Mouse (Mus musculus) cerebellum, postnatal 10 days (tissue): ENCODE results near the gene Lrch1.
A peak's percentile ranks its signal among the peaks of the same experiment; 100 is the strongest.

Experiments
- DNase-seq, 2 experiments: peaks; one replicate each; pipeline ENCODE4 v3.0.0; 2021; ENCODE audit warnings: mixed read lengths in 2 of 2

The Lrch1 gene

GRCm38 (mm10) chr14:74797386-74798062 is 150.2 kb downstream of the Lrch1 start:
- DNase-seq, result peak in 1 of 2 experiments; percentile 10

DNA sequence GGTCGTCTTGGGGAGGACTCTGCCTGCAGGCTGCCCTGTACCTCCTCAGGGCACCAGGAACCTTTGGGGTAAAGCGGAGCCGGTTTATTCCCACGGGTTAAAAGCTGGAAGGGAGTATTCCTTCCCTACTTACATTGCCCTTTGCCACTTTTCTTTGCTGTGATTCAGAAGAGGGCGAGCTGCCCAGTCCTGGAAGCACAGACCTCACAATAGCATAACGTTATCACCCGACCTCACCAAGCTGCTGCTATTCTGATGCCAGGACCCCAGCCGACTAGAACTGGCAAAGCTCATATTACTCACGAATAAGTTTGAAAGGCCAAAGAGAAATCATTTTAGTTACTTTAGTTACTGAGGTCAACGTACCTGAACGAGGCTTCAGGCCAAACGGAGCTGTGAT is 152.7 kb downstream of the Lrch1 start:
- peak; percentile 65 to 69 for DNase-seq

- DNase-seq, result no peak
Observed at GRCm38 (mm10) chr14:74792793-74793192, 154.9 kb downstream of the Lrch1 start.

DNA sequence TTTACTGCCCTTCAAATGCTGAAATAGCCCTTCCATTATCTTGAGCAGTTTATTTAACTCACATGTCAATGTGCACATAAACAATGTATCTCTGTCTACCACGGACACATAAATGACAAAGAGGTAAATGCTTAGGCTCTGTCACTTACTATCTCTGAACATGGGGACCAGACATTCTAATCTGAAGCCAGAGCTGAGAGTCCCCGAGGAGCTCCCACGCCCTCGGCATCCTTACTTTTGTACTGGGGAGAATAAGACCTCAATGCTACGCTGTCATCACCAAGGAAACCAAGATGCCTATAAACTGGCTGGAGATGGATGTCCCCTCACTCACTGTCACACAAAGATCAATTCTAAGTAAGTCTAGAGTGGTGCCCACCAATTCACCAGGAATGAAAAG is 157.1 kb downstream of the Lrch1 start:
- DNase-seq, result no peak

DNA sequence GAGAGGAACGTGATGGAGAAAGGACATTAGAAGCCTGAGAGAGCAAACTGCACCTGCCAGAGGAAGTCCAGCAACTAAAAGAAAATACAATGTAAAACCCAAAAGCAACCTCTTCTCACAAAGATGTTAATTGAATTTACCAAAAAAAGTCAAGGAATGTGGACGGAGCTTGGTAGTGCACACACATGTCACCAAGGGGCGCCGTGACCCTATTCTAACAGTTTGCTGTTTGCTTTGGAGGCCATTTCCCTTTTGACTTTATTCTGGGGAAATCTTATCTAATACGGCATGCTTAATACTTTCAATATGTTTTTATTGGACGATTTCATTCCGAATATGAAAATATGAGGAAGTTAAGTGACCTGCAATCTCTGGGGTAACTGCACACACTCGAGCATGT is 158.9 kb downstream of the Lrch1 start:
- peak; percentile 59 to 61 for DNase-seq

GRCm38 (mm10) chr14:74787717-74788116 is 160.0 kb downstream of the Lrch1 start:
- DNase-seq, result no peak

- DNase-seq, result no peak
Observed at GRCm38 (mm10) chr14:74784243-74784934, 163.3 kb downstream of the Lrch1 start.

GRCm38 (mm10) chr14:74774046-74774619 is 173.5 kb downstream of the Lrch1 start:
- no peak for DNase-seq

DNA sequence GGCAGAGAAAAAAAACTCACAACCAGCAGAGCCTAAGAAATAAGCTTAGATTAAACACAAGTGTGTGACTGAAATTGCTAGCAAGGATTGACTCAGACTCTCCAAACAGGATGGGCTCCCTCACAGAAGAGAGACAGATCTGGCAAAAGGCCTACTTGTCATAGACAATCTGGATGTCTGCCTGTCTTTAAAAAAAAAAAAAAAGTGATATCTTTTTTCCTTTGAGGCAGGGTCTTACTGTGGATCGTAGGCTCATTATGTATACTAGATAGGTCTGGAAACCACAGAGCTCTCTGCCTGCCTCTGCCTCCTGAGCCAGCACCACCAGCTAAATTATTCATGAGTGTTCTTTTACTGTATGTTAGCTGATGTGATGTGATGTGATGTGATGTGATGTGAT is 179.8 kb downstream of the Lrch1 start:
- DNase-seq, result no peak

GRCm38 (mm10) chr14:74764191-74764918 is 183.3 kb downstream of the Lrch1 start:
- DNase-seq, result peak; percentile 90 to 93

DNA sequence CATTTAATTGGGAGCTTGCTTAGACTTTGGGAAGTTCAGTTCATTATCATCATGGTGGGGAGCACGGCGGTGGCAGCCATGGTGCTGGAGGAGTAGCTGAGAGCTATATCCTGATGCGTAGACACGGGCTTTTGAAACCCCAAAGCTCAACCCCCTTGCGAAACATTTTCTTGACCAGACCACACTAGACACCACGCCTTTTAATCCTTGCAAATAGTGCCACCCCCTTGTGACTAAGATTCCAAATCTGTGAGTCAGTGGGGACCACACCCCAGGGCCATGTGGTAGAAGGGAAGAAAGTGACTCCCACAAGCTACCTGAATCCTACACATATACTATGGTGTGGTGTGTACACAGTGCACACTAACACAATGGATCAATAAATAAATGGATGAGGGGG is 210.8 kb downstream of the Lrch1 start:
- no peak for DNase-seq

DNA sequence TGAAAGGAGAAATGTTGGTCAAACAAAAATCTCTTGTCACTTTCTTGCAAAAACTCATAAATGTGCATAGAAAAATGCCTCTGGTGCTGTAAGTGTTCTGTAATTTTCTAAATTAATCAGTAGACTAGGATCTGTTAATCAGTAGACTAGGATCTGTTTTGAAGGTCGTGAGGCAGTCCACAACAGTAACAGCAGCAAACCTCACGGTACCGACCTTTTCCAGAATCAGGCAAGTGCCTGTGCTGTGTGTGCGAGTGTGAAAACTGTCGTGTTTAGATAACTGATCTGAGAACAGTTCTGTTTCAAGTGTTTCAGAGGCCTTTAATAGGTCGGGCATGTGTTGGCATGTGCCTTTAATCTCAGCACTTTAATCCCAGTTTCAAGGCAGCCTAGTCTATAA is 212.2 kb downstream of the Lrch1 start:
- no peak for DNase-seq

GRCm38 (mm10) chr14:74733397-74733796 is 214.3 kb downstream of the Lrch1 start:
- no peak for DNase-seq

DNA sequence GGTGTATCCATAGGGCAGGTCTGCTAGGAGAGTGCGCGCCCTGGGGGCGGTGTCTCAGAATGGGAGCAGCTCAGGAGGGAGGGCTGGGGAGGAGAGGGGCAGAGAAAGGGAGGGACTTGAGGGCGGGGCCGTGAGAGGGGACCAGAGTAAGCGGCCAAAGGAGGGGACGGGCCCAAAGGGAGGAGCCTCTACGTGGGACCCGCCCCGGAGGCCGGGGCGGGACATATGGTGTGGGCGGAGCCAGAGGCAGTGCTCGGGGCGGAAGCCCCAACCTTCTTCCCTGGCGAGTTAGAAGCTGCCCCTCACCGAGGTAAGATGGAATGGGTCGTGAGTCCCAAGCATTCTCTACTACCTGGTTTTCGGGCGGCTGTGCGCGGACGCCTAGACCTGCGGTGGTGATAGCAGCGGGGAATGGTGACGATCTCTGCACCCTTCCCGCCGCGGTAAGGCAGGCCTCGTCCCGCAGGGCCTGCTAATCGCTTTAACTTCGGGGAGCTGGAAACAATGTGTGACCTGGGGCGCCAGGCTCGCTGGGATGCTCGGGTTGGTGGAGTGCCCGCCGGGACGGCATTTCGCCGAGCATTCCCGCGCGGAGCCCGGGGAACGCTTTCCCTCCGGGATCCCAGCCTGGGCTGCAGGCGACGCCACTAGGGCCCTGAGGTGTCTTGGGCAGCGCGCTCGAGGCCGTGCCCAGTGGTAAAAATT is 215.4 kb downstream of the Lrch1 start, which contains the start of gene Esd:
Esd (plus strand) TSS at position 219 of the 705 bp plus-strand sequence.
- DNase-seq, result peak; percentile 92 to 96

DNA sequence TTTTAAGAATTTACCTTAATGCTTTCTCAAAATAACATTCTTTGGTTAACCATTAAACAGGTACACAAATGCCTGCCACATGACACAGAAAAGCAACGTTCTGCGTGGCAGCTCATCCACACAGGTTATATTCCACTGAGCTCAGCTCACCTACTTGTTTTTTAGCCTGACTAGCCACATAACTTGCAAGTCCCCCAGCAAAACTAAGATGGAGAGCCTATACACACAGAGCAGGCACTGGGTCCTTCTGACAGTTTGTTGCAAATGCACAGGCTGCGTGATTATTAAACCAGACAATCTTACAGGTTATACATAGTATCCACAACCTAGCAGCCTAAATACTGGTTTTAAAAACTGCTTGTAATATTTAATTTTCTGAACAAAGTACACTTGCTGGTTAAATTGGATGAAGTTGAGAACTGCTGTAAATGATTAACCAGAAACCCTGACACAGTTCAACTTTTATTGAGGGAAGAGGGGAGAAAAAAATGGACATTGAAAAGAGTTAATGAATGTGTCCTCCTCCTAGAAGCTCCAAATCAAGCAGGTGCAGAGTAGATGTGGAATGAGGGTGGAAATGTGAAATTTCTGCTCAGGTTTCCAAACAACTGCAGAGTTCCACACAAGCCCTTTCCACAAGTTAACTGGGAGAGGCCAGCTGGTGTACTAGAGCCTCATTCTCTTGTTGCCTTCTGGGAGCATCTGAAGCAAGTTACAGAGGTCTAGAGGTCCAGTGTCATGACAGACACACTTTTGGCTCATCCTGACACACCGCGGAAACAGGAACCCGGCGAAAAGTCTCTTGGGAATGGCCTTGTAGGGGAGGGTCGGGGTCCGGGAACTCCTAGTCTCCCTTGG is 216.2 kb downstream of the Lrch1 start:
- DNase-seq, result no peak

- DNase-seq, result no peak
Observed at GRCm38 (mm10) chr14:74723541-74723940, 224.1 kb downstream of the Lrch1 start.

DNA sequence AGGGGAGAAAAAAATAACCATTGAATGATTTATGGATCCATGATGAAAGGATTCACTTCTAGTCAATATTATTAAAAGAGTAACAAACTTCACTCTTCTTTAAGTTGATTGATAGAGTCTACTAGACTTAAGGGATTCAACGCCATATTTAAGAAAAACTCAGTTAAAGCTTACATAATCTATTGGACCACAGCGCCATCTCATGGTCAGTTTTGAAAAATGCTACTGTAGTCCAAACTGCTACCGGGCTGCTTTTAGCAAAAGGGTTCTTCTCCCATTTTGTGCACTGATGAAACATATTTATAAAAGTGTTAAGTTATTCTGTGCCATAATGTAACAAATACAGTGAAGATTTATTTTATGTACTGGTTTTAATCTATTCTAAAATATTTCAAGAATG is 238.6 kb downstream of the Lrch1 start:
- DNase-seq, result peak; percentile 47 to 56
